Mouse (Mus musculus) intestine, embryonic 16.5 days (tissue): ENCODE data around the gene Rabggtb. TPM values are rescaled to one million over a fixed set of nuclear protein-coding genes. Genes with fewer than 3 reads are reported as not detected.
A peak's percentile ranks its signal among the peaks of the same experiment; 100 is the strongest.

ENCODE experiments used
- ATAC-seq: fragments of 200-750 bp; cut with Nextera tagmentation; 2 replicates; pipeline ENCODE4 v1.8.0; 2017; ENCODE audit warnings: moderate TSS enrichment, moderate library complexity
- H3K27ac ChIP-seq: fragments of 300-500 bp; sonication (generic); 2 replicates; pipeline ENCODE4 v1.5.1; 2014; ENCODE audit warnings: mild to moderate bottlenecking, low read length
- H3K27me3 ChIP-seq: fragments of 300-500 bp; sonication (generic); replicated peaks from 2 replicates; pipeline ENCODE4 v1.6.1; 2014; ENCODE audit warnings: low read length, control low read depth, mixed read lengths; ENCODE audit not compliant: control insufficient read depth, insufficient read depth
- H3K36me3 ChIP-seq: fragments of 300-500 bp; sonication (generic); 2 replicates; pipeline ENCODE4 v1.6.1; 2014; ENCODE audit warnings: low read length, control low read depth; ENCODE audit not compliant: control insufficient read depth, insufficient read depth
- H3K4me1 ChIP-seq: fragments of 300-500 bp; sonication (generic); 2 replicates; pipeline ENCODE4 v1.6.1; 2014; ENCODE audit warnings: low read length, control low read depth, mixed read lengths; ENCODE audit not compliant: control insufficient read depth, insufficient read depth
- H3K4me2 ChIP-seq: fragments of 300-500 bp; sonication (generic); 2 replicates; pipeline ENCODE4 v1.6.1; 2014; ENCODE audit warnings: low read depth, low read length, control low read depth
- H3K4me3 ChIP-seq: fragments of 300-500 bp; sonication (generic); 2 replicates; pipeline ENCODE4 v1.5.1; 2014; ENCODE audit warnings: mild to moderate bottlenecking, low read length
- H3K9ac ChIP-seq: fragments of 300-500 bp; sonication (generic); 2 replicates; pipeline ENCODE4 v1.6.1; 2014; ENCODE audit warnings: low read depth, low read length
- H3K9me3 ChIP-seq: fragments of 300-500 bp; sonication (generic); 2 replicates; pipeline ENCODE4 v1.6.1; 2016; ENCODE audit warnings: low read length, control low read depth; ENCODE audit not compliant: control insufficient read depth
- WGBS: fragments of 180-500 bp; shearing (Covaris S2); extraction: QIAGEN DNeasy Blood & Tissue Kit; methylation state at CpG from one replicate; pipeline ENCODE4 v1.1.7; 2014; 5-methylcytosine and 5-hydroxymethylcytosine counted together
- polyA plus RNA-seq: library from polyadenylated mRNA; unstranded; fragments of >200 nt; fragmentation: Nextera tagmentation; extraction: Ambion mirVana; gene quantifications from 2 replicates; pipeline ENCODE4 v1.2.1, GENCODE M21; 2015

Rabggtb gene
- polyA plus RNA-seq, 1 experiment from 2014 or later, result 54.2 TPM

GRCm38 (mm10) chr3:153944335-153944990 lies 31.7 kb upstream of the Rabggtb start, which contains the start of gene Acadm:
Gene Acadm (minus strand): TSS chr3:153944632.
- ATAC-seq, result peak; percentile 98
- H3K36me3 ChIP-seq, result no peaks in the 10 kb centered on the region; the same call in 1 of the 2 replicates
- peaks cover 7% of the 10 kb centered on the region; the same call in 1 of the 2 replicates for H3K4me1 ChIP-seq
- no peaks in the 10 kb centered on the region for H3K27me3 ChIP-seq
- H3K9me3 ChIP-seq, result no peaks in the 10 kb centered on the region
- H3K27ac ChIP-seq, result peak within 1 kb of the TSS; percentile 77
- H3K4me2 ChIP-seq, result peak within 1 kb of the TSS; percentile 53
- under 1% methylated on average over 41 of the region's 41 CpGs for WGBS
- peak within 1 kb of the TSS; percentile 67 for H3K4me3 ChIP-seq
- H3K9ac ChIP-seq, result peak within 1 kb of the TSS; percentile 79

DNA sequence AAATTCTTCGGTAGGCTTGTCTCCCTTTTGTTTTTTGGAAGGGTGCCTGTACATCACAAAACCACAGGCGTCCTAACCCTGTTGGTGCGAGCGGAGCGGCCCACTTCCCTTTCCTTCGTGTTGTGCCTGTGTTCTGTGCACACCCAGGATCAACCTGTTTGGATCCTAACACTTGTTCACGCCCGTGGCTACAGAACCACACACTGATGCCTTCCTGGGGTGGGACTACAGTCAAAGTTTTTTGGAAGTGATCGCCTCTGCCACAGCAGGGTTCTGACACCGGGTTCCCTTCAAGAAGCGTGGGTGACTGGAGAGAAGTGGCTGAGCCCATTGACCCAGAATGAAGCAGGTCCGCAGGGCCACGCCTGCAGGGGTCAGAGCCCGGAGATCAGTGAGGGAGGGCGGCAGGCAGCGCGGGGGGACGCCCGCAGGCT lies 31.1 kb upstream of the Rabggtb start:
- Histone ChIP-seq H3K4me1 (peaks cover 7% of the 10 kb centered on the region; the same call in 1 of the 2 replicates), H3K9ac (peak overlapping the region; percentile 79), H3K4me2 (peak overlapping the region; percentile 53), H3K36me3 (no peaks in the 10 kb centered on the region; the same call in 1 of the 2 replicates), H3K4me3 (peak overlapping the region; percentile 67), H3K27ac (peak overlapping the region; percentile 77), H3K9me3 (no peaks in the 10 kb centered on the region), H3K27me3 (no peaks in the 10 kb centered on the region)
- peak; percentile 78 for ATAC-seq
- under 1% methylated on average over 19 of the region's 19 CpGs for WGBS

GRCm38 (mm10) chr3:153943003-153943640 lies 30.3 kb upstream of the Rabggtb start:
- WGBS, result 20% methylated on average over 12 of the region's 12 CpGs
- Histone ChIP-seq H3K4me3 (peak overlapping the region; percentile 67), H3K4me2 (peak overlapping the region; percentile 53), H3K36me3 (no peaks in the 10 kb centered on the region; the same call in 1 of the 2 replicates), H3K27ac (peak overlapping the region; percentile 77; the same call in 1 of the 2 replicates), H3K4me1 (peaks cover 7% of the 10 kb centered on the region; the same call in 1 of the 2 replicates), H3K9me3 (no peaks in the 10 kb centered on the region), H3K27me3 (no peaks in the 10 kb centered on the region), H3K9ac (no peak overlapping the region; the same call in 1 of the 2 replicates)
- no peak for ATAC-seq

- H3K27ac ChIP-seq, result no peak overlapping the region
- H3K4me3 ChIP-seq, result no peak overlapping the region
- no peaks in the 10 kb centered on the region for H3K27me3 ChIP-seq
- H3K9ac ChIP-seq, result no peak overlapping the region
- H3K9me3 ChIP-seq, result no peaks in the 10 kb centered on the region
- H3K4me2 ChIP-seq, result no peak overlapping the region
- peaks cover 7% of the 10 kb centered on the region; the same call in 1 of the 2 replicates for H3K4me1 ChIP-seq
- 93% methylated on average over 13 of the region's 13 CpGs for WGBS
- peaks cover 3% of the 10 kb centered on the region for H3K36me3 ChIP-seq
- ATAC-seq, result no peak
These were observed 28.8 kb upstream of the Rabggtb start for GRCm38 (mm10) chr3:153941613-153942012.

- H3K4me3 ChIP-seq, result no peak overlapping the region
- peaks cover 3% of the 10 kb centered on the region for H3K36me3 ChIP-seq
- H3K4me2 ChIP-seq, result no peak overlapping the region
- H3K27me3 ChIP-seq, result no peaks in the 10 kb centered on the region
- no peaks in the 10 kb centered on the region for H3K9me3 ChIP-seq
- H3K9ac ChIP-seq, result no peak overlapping the region
- no peak for ATAC-seq
- WGBS, result 92% methylated on average over 9 of the region's 9 CpGs
- no peak overlapping the region for H3K27ac ChIP-seq
- H3K4me1 ChIP-seq, result peaks cover 7% of the 10 kb centered on the region; the same call in 1 of the 2 replicates
These were observed 27.7 kb upstream of the Rabggtb start for GRCm38 (mm10) chr3:153940486-153940885.

DNA sequence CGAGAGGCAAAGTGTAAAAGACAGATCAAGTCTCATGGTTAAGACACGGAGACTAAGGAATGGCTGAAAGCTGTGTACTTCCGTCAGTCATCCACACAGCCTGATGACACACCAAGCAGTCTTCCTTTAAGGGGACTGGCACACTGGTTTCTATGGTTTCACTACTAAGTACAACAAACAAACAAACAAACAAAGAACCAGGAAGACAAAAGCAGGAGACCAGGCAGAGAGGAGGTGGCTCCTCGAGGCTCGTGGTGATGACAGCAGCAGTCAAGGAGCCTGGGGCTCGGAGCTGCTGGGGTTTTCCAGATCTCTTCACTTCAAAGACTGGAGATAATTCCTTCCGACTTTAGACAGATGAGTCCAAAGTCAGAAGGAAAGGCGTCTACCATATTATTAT lies 27.2 kb upstream of the Rabggtb start:
- whole genome bisulfite sequencing, result 84% methylated on average over 8 of the region's 8 CpGs
- Histone ChIP-seq H3K36me3 (peaks cover 3% of the 10 kb centered on the region), H3K9me3 (no peaks in the 10 kb centered on the region), H3K27ac (no peak overlapping the region), H3K4me1 (peaks cover 7% of the 10 kb centered on the region; the same call in 1 of the 2 replicates), H3K27me3 (no peaks in the 10 kb centered on the region), H3K9ac (no peak overlapping the region), H3K4me2 (no peak overlapping the region), H3K4me3 (no peak overlapping the region)
- ATAC-seq, result no peak

DNA sequence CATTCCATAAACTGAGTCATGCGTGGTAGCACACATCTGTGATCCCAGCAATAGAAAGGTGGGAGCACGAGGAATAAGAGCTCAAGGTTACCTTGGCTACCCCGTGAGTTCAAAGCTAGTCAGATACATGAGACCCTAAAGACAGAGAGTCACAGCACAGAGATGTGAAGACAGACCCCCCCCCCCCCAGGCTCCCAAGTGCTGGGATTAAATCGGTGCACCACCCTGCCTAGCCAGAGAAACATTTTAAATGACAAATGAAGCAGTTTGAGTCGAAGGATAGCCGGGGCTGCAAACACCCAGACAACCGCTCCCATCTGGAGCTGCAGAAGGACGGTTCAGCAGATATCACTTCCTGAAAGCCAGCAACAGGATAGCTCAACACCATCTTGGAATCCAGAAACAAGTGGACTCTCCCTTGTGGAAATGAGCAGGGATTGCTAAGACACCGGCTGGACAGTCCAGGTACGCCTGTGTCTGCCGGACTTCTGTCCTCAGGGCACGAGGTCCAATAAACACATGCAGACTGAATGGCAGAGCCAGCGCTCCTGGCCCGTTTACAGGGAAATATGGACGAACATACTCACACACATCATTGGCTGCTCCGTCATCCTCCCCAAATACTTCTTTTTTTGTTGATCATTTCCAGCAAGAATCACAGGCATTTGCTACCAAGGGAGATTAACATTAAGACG lies 24.5 kb upstream of the Rabggtb start:
- no peak overlapping the region for H3K9ac ChIP-seq
- H3K4me1 ChIP-seq, result 0 out of 2 replicates have a peak, but pooled peaks cover under 1% of the 10 kb centered on the region
- no peaks in the 10 kb centered on the region for H3K27me3 ChIP-seq
- H3K36me3 ChIP-seq, result peaks cover 7% of the 10 kb centered on the region
- no peak overlapping the region for H3K27ac ChIP-seq
- no peak for ATAC-seq
- H3K4me2 ChIP-seq, result no peak overlapping the region
- WGBS, result 94% methylated on average over 17 of the region's 17 CpGs
- no peaks in the 10 kb centered on the region for H3K9me3 ChIP-seq
- no peak overlapping the region for H3K4me3 ChIP-seq

DNA sequence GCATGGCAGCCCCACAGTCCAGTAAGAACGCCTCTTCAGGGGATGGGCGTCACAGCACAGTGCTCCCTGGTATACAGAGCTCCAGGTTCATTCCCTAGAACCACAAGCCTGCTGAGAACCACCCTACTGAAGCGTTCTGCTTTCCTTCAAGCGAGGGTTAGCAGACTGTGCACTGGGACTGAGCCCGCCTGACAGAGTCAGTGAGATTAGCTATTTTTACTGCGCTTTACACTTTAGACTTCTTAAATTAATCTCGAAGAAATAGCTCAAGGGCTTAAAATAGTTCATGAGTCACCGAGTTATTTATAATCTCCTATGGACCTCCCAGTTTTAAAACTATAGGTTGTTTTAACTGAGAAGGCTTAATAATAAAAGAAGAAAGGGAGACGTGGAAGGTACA lies 23.1 kb upstream of the Rabggtb start:
- ATAC-seq, result peak; percentile 60; the same call in 1 of the 2 replicates
- no peaks in the 10 kb centered on the region for H3K4me1 ChIP-seq
- H3K9ac ChIP-seq, result no peak overlapping the region
- no peak overlapping the region for H3K4me3 ChIP-seq
- 73% methylated on average over 9 of the region's 9 CpGs for WGBS
- H3K9me3 ChIP-seq, result no peaks in the 10 kb centered on the region
- no peak overlapping the region for H3K4me2 ChIP-seq
- H3K27ac ChIP-seq, result peak overlapping the region; percentile 47; the same call in 1 of the 2 replicates
- H3K36me3 ChIP-seq, result peaks cover 7% of the 10 kb centered on the region; the same call in 1 of the 2 replicates
- no peaks in the 10 kb centered on the region for H3K27me3 ChIP-seq

DNA sequence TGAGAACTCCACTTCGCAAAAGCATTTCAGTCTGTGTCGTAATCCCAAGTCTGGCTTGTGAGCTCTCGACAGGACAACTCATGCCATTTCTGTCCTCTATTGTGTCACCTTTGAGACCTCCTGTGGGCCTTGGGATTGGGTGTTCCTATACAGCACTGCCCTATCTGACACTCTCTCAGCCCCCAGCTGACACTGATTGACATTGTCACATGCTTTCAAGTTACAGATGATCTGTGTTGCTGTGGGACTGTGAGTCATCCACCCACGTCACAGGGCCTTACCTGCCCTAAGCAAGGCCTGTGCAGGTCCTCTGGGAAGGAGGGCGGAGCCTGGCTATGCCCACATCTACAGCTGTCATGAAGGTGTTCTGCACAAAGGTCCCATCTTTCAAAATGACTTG lies 19.7 kb upstream of the Rabggtb start:
- no peaks in the 10 kb centered on the region for H3K27me3 ChIP-seq
- peak; percentile 62 for ATAC-seq
- H3K9ac ChIP-seq, result no peak overlapping the region
- no peak overlapping the region for H3K4me2 ChIP-seq
- WGBS, result 86% methylated on average over 5 of the region's 5 CpGs
- H3K36me3 ChIP-seq, result peaks cover 15% of the 10 kb centered on the region
- no peak overlapping the region for H3K4me3 ChIP-seq
- no peak overlapping the region for H3K27ac ChIP-seq
- H3K4me1 ChIP-seq, result no peaks in the 10 kb centered on the region
- no peaks in the 10 kb centered on the region for H3K9me3 ChIP-seq
